Mouse (Mus musculus): Measurements from ENCODE around the gene Fat2. TPM values are rescaled to one million over a fixed set of nuclear protein-coding genes. Genes with fewer than 3 reads are reported as not detected.

The Fat2 gene
- polyA plus RNA-seq, 1 experiment from 2014 or later, result 0.08 TPM

GRCm38 (mm10) chr11:55327111-55327510, 9.3 kb downstream of the Fat2 start:
- WGBS, result 77% methylated on average over 5 of the region's 5 CpGs

GRCm38 (mm10) chr11:55326211-55326610, 10.2 kb downstream of the Fat2 start:
- no peak overlapping the region for H3K4me3 ChIP-seq (ENCODE audit: low read depth, low read length)
- H3K9ac ChIP-seq (replicated peaks; ENCODE audit: low read length), result no peak overlapping the region
- 92% methylated on average over 7 of the region's 7 CpGs for WGBS
- no peaks in the 10 kb centered on the region for H3K4me1 ChIP-seq (ENCODE audit: control insufficient read depth, insufficient read depth, low read length)
- DNase-seq (ENCODE audit: low spot score), result no peak
- H3K9me3 ChIP-seq (replicated peaks; ENCODE audit: control insufficient read depth, low read length), result no peaks in the 10 kb centered on the region
- ATAC-seq (replicated peaks; ENCODE audit: insufficient number of reproducible peaks, low FRiP score, low TSS enrichment, low read depth), result no peak
- no peaks in the 10 kb centered on the region for H3K36me3 ChIP-seq (replicated peaks; ENCODE audit: control insufficient read depth, insufficient read depth, low read depth, low read length)
- no peaks in the 10 kb centered on the region for H3K27me3 ChIP-seq (ENCODE audit: control insufficient read depth, insufficient read depth, low read length)
- no peak overlapping the region for H3K27ac ChIP-seq (replicated peaks; ENCODE audit: low read depth, low read length)
- no peak overlapping the region for H3K4me2 ChIP-seq (ENCODE audit: low read depth, low read length)

More at GRCm38 (mm10) chr11:55327111-55327510, 9.3 kb downstream of the Fat2 start:
- Histone ChIP-seq H3K36me3 (replicated peaks; ENCODE audit: control insufficient read depth, insufficient read depth, low read depth, low read length) (no peaks in the 10 kb centered on the region), H3K27me3 (ENCODE audit: control insufficient read depth, insufficient read depth, low read length) (no peaks in the 10 kb centered on the region), H3K4me2 (ENCODE audit: low read depth, low read length) (no peak overlapping the region), H3K4me3 (ENCODE audit: low read depth, low read length) (no peak overlapping the region), H3K4me1 (ENCODE audit: control insufficient read depth, insufficient read depth, low read length) (no peaks in the 10 kb centered on the region), H3K9me3 (replicated peaks; ENCODE audit: control insufficient read depth, low read length) (no peaks in the 10 kb centered on the region), H3K27ac (replicated peaks; ENCODE audit: low read depth, low read length) (no peak overlapping the region), H3K9ac (replicated peaks; ENCODE audit: low read length) (no peak overlapping the region)
- no peak for ATAC-seq (replicated peaks; ENCODE audit: insufficient number of reproducible peaks, low FRiP score, low TSS enrichment, low read depth)
- DNase-seq (ENCODE audit: low spot score), result no peak

- Histone ChIP-seq H3K9me3 (replicated peaks; ENCODE audit: control insufficient read depth, low read length) (no peaks in the 10 kb centered on the region), H3K4me3 (ENCODE audit: low read depth, low read length) (no peak overlapping the region), H3K36me3 (replicated peaks; ENCODE audit: control insufficient read depth, insufficient read depth, low read depth, low read length) (no peaks in the 10 kb centered on the region), H3K27ac (replicated peaks; ENCODE audit: low read depth, low read length) (no peak overlapping the region), H3K9ac (replicated peaks; ENCODE audit: low read length) (no peak overlapping the region), H3K27me3 (ENCODE audit: control insufficient read depth, insufficient read depth, low read length) (no peaks in the 10 kb centered on the region), H3K4me2 (ENCODE audit: low read depth, low read length) (no peak overlapping the region), H3K4me1 (ENCODE audit: control insufficient read depth, insufficient read depth, low read length) (no peaks in the 10 kb centered on the region)
- DNase-seq (ENCODE audit: low spot score) (no peak), ATAC-seq (replicated peaks; ENCODE audit: insufficient number of reproducible peaks, low FRiP score, low TSS enrichment, low read depth) (no peak)
- WGBS, result 77% methylated on average over 8 of the region's 8 CpGs
Measured at GRCm38 (mm10) chr11:55323854-55324253, 12.5 kb downstream of the Fat2 start.

- H3K4me2 ChIP-seq (ENCODE audit: low read depth, low read length), result no peak overlapping the region
- no peak for ATAC-seq (replicated peaks; ENCODE audit: insufficient number of reproducible peaks, low FRiP score, low TSS enrichment, low read depth)
- H3K9ac ChIP-seq (replicated peaks; ENCODE audit: low read length), result no peak overlapping the region
- no peak overlapping the region for H3K4me3 ChIP-seq (ENCODE audit: low read depth, low read length)
- no peak overlapping the region for H3K27ac ChIP-seq (replicated peaks; ENCODE audit: low read depth, low read length)
- no peaks in the 10 kb centered on the region for H3K36me3 ChIP-seq (replicated peaks; ENCODE audit: control insufficient read depth, insufficient read depth, low read depth, low read length)
- WGBS, result 81% methylated on average over 2 of the region's 2 CpGs
- no peaks in the 10 kb centered on the region for H3K9me3 ChIP-seq (replicated peaks; ENCODE audit: control insufficient read depth, low read length)
- no peak for DNase-seq (ENCODE audit: low spot score)
- no peaks in the 10 kb centered on the region for H3K27me3 ChIP-seq (ENCODE audit: control insufficient read depth, insufficient read depth, low read length)
- no peaks in the 10 kb centered on the region for H3K4me1 ChIP-seq (ENCODE audit: control insufficient read depth, insufficient read depth, low read length)
Measured at GRCm38 (mm10) chr11:55320990-55321389, 15.4 kb downstream of the Fat2 start.

- 81% methylated on average over 6 of the region's 6 CpGs for WGBS
- Histone ChIP-seq H3K4me1 (ENCODE audit: control insufficient read depth, insufficient read depth, low read length) (no peaks in the 10 kb centered on the region; the same call in 1 of the 2 replicates), H3K4me3 (ENCODE audit: low read depth, low read length) (no peak overlapping the region), H3K9me3 (replicated peaks; ENCODE audit: control insufficient read depth, low read length) (no peaks in the 10 kb centered on the region), H3K36me3 (replicated peaks; ENCODE audit: control insufficient read depth, insufficient read depth, low read depth, low read length) (no peaks in the 10 kb centered on the region), H3K27me3 (ENCODE audit: control insufficient read depth, insufficient read depth, low read length) (no peaks in the 10 kb centered on the region), H3K27ac (replicated peaks; ENCODE audit: low read depth, low read length) (no peak overlapping the region), H3K4me2 (ENCODE audit: low read depth, low read length) (no peak overlapping the region; the same call in 1 of the 2 replicates), H3K9ac (replicated peaks; ENCODE audit: low read length) (no peak overlapping the region)
- no peak for DNase-seq (ENCODE audit: low spot score)
- no peak for ATAC-seq (replicated peaks; ENCODE audit: insufficient number of reproducible peaks, low FRiP score, low TSS enrichment, low read depth)
Measured at GRCm38 (mm10) chr11:55315966-55316365, 20.4 kb downstream of the Fat2 start.

- H3K27ac ChIP-seq (replicated peaks; ENCODE audit: low read depth, low read length), result no peak overlapping the region
- no peaks in the 10 kb centered on the region for H3K27me3 ChIP-seq (ENCODE audit: control insufficient read depth, insufficient read depth, low read length)
- H3K36me3 ChIP-seq (replicated peaks; ENCODE audit: control insufficient read depth, insufficient read depth, low read depth, low read length), result no peaks in the 10 kb centered on the region
- H3K4me3 ChIP-seq (ENCODE audit: low read depth, low read length), result no peak overlapping the region
- no peak for ATAC-seq (replicated peaks; ENCODE audit: insufficient number of reproducible peaks, low FRiP score, low TSS enrichment, low read depth)
- no peak for DNase-seq (ENCODE audit: low spot score)
- WGBS, result 59% methylated on average over 2 of the region's 2 CpGs
- H3K4me2 ChIP-seq (ENCODE audit: low read depth, low read length), result no peak overlapping the region
- H3K9me3 ChIP-seq (replicated peaks; ENCODE audit: control insufficient read depth, low read length), result no peaks in the 10 kb centered on the region
- H3K4me1 ChIP-seq (ENCODE audit: control insufficient read depth, insufficient read depth, low read length), result no peaks in the 10 kb centered on the region; the same call in 1 of the 2 replicates
- H3K9ac ChIP-seq (replicated peaks; ENCODE audit: low read length), result no peak overlapping the region
Measured at GRCm38 (mm10) chr11:55314704-55315047, 21.7 kb downstream of the Fat2 start.

GRCm38 (mm10) chr11:55313768-55314703, 22.3 kb downstream of the Fat2 start:
- H3K9ac ChIP-seq (replicated peaks; ENCODE audit: low read length), result no peak overlapping the region; the same call in 1 of the 2 replicates
- H3K27ac ChIP-seq (replicated peaks; ENCODE audit: low read depth, low read length), result no peak overlapping the region
- H3K4me3 ChIP-seq (ENCODE audit: low read depth, low read length), result no peak overlapping the region
- H3K36me3 ChIP-seq (replicated peaks; ENCODE audit: control insufficient read depth, insufficient read depth, low read depth, low read length), result no peaks in the 10 kb centered on the region
- no peaks in the 10 kb centered on the region for H3K9me3 ChIP-seq (replicated peaks; ENCODE audit: control insufficient read depth, low read length)
- DNase-seq (ENCODE audit: low spot score), result peak; percentile 30
- no peak for ATAC-seq (replicated peaks; ENCODE audit: insufficient number of reproducible peaks, low FRiP score, low TSS enrichment, low read depth)
- WGBS, result 21% methylated on average over 29 of the region's 29 CpGs
- no peaks in the 10 kb centered on the region; the same call in 1 of the 2 replicates for H3K4me1 ChIP-seq (ENCODE audit: control insufficient read depth, insufficient read depth, low read length)
- H3K27me3 ChIP-seq (ENCODE audit: control insufficient read depth, insufficient read depth, low read length), result no peaks in the 10 kb centered on the region
- H3K4me2 ChIP-seq (ENCODE audit: low read depth, low read length), result 0 out of 2 replicates have a peak overlapping the region, but pooled peaks have one; percentile 22

GRCm38 (mm10) chr11:55302350-55302749, 34.0 kb downstream of the Fat2 start:
- Histone ChIP-seq H3K36me3 (replicated peaks; ENCODE audit: control insufficient read depth, insufficient read depth, low read depth, low read length) (no peaks in the 10 kb centered on the region), H3K4me1 (ENCODE audit: control insufficient read depth, insufficient read depth, low read length) (no peaks in the 10 kb centered on the region), H3K9me3 (replicated peaks; ENCODE audit: control insufficient read depth, low read length) (no peaks in the 10 kb centered on the region), H3K27ac (replicated peaks; ENCODE audit: low read depth, low read length) (no peak overlapping the region), H3K27me3 (ENCODE audit: control insufficient read depth, insufficient read depth, low read length) (no peaks in the 10 kb centered on the region), H3K4me3 (ENCODE audit: low read depth, low read length) (no peak overlapping the region), H3K4me2 (ENCODE audit: low read depth, low read length) (no peak overlapping the region), H3K9ac (replicated peaks; ENCODE audit: low read length) (no peak overlapping the region)
- 70% methylated on average over 4 of the region's 4 CpGs for WGBS
- DNase-seq (ENCODE audit: low spot score) (no peak), ATAC-seq (replicated peaks; ENCODE audit: insufficient number of reproducible peaks, low FRiP score, low TSS enrichment, low read depth) (no peak)

Measured in embryonic facial prominence, embryonic 11.5 days (tissue).